Mouse (Mus musculus) MEL (cell line): ENCODE data around the gene Sbk2.

Source experiments
- CTCF ChIP-seq, 3 experiments: IDR thresholded peaks in 2 of 3; conservative IDR thresholded peaks in 1 of 3; 2 replicates each; pipeline ENCODE4 v1.5.1; 2011 to 2012; ENCODE audit warnings: low read length in 3 of 3, low read depth in 2 of 3, mild to moderate bottlenecking in 2 of 3, improper control_type of control experiment in 1 of 3, inconsistent platforms in 1 of 3, mixed read lengths in 1 of 3, moderate library complexity in 1 of 3; ENCODE audit not compliant: control insufficient read depth in 1 of 3, insufficient read depth in 1 of 3, poor library complexity in 1 of 3, severe bottlenecking in 1 of 3
- ELF1 ChIP-seq: IDR thresholded peaks from 2 replicates; pipeline ENCODE4 v1.6.1; 2014; ENCODE audit warnings: low read depth, mild to moderate bottlenecking, inconsistent platforms, low read length, improper control_type of control experiment, moderate library complexity
- NRF1 ChIP-seq: IDR thresholded peaks from 2 replicates; pipeline ENCODE4 v1.6.1; 2014; ENCODE audit warnings: low read depth, mild to moderate bottlenecking, inconsistent platforms, low read length, improper control_type of control experiment, moderate library complexity; ENCODE audit not compliant: poor library complexity, insufficient read depth, severe bottlenecking
- POLR2A ChIP-seq, 2 experiments: IDR thresholded peaks; 2 replicates each; pipeline ENCODE4 v1.6.1; 2011 to 2012; ENCODE audit warnings: low read length in 2 of 2, mild to moderate bottlenecking in 2 of 2, control low read depth in 1 of 2, improper control_type of control experiment in 1 of 2, low read depth in 1 of 2, moderate library complexity in 1 of 2; ENCODE audit not compliant: control insufficient read depth in 1 of 2, insufficient read depth in 1 of 2, poor library complexity in 1 of 2
- TAL1 ChIP-seq: IDR thresholded peaks from 2 replicates; pipeline ENCODE4 v1.6.1; 2012; ENCODE audit warnings: mild to moderate bottlenecking, inconsistent platforms, low read length, moderate library complexity, mixed read lengths
- ZC3H11A ChIP-seq: IDR thresholded peaks from 2 replicates; pipeline ENCODE4 v1.6.1; 2012; ENCODE audit warnings: low read depth, mild to moderate bottlenecking, inconsistent platforms, low read length, improper control_type of control experiment

GRCm38 (mm10) chr7:4993999-4994788, 30.0 kb upstream of the Sbk2 start:
- no peak for TF ChIP-seq POLR2A (IDR thresholded peaks at IDR 0.05; ENCODE audit: control insufficient read depth in 1 of 2, insufficient read depth in 1 of 2, low read depth in 1 of 2, low read length in 2 of 2, poor library complexity in 1 of 2)
- TF ChIP-seq TAL1: no peak
- TF ChIP-seq NRF1: no peak
- no peak for TF ChIP-seq ELF1
- no peak for TF ChIP-seq CTCF (IDR thresholded peaks at IDR 0.05 in 2 of 3, conservative IDR thresholded peaks at IDR 0.05 in 1 of 3; ENCODE audit: control insufficient read depth in 1 of 3, insufficient read depth in 1 of 3, low read depth in 2 of 3, low read length in 3 of 3, poor library complexity in 1 of 3, severe bottlenecking in 1 of 3)
- no peak for TF ChIP-seq ZC3H11A
